Mouse (Mus musculus) brain, adult 2 months (tissue): ENCODE measurements around the gene Calhm5.

Experiments
- DNase-seq: peaks from one replicate; pipeline ENCODE4 v3.0.0; 2011; ENCODE audit warnings: low read depth, low spot score

Calhm5 gene

DNA sequence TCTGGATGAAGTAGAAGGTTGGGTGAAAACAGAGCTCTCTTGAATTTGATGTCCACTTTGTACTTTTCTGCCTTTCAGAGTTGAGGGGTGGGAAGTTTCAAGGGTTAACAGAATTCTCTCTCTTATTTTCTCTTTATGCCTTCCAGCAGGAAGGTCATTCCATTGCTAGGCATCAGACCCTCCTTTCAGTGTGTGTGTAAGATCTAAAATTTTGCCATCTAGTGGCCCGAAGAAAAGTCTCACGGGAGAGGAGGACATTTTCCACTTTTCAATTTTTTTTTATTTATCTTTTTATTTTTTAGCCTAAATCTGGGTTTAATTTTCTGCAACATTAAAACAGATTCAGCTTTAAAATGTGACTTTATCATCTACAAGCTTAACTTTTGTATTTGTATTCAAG is 24.7 kb downstream of the Calhm5 start:
- no peak for DNase-seq

DNA sequence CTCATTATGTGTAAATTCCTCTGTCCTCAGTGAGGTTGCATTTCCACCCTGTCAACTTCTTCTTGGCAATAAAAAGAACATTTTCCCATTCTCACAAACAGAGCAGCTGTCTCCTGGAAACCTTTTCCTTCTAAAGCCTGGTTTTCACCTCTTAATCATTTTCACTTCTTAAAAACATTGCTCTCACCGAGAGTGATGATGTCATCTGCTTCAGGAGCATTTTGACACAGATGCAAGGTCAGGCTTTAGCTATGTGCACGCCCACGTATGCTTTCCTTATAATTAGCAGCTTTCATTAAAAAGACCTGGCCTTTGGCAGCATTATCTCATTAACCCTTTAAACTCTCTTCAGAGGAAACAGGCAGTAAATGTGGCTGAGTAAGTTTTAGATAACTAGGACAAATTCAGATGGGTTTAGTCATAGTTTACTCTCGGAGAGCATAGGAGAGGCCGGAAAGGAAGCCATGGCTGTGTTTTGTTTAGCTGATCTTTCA is 25.3 kb downstream of the Calhm5 start:
- DNase-seq = peak; percentile 29

DNA sequence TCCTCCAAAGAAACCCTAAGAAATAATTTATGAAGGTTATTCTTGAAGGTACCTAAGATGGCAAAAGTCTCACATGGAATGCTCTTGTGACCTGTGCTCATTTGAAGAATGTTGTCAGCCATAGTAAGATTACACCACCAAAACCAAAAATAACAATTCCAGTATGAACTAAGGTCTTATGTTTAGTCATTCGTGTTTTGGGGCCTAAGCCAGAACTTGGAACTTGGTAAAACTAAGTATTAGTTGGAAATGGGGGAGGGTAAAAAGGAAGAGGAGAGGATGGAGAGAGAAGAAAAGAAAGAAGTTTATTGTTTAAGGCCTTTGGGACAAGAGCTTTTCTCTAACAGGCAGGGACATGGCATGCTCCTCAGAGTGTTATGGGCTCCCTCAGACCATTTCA is 26.7 kb downstream of the Calhm5 start:
- DNase-seq = no peak

GRCm38 (mm10) chr10:34066591-34066990 is 29.7 kb downstream of the Calhm5 start:
- no peak for DNase-seq

DNA sequence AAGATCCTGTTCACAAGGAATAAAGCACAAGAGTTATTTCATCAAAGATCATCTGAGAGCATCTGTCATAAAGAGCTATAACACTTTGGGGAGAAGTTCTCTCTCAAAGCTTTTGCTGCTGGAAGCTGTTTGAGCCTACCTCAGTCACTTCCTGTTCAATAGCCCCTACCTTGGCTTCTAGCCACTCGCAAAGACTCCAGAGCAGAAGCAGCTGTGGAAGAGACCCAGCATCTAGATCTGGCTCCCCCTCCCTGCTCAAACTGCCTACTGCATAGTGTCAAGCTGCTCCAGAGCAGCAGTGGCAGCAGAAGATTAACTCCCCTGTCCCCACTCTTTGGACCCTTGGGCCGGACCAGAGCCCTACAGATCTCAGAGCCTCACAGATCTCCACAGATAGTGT is 42.3 kb downstream of the Calhm5 start:
- DNase-seq = no peak

GRCm38 (mm10) chr10:34044210-34044609 is 52.1 kb downstream of the Calhm5 start, which contains the start of gene Calhm4:
Calhm4 (minus strand) TSS chr10:34044310.
- DNase-seq = no peak
